Mouse (Mus musculus) megakaryocyte, embryonic 14.5 days (primary cell): ENCODE data around the gene C1s1.

ENCODE experiments used
- FLI1 ChIP-seq: IDR thresholded peaks from 2 replicates; pipeline ENCODE4 v1.6.1; 2012; ENCODE audit warnings: low read length, inconsistent platforms, mixed read lengths
- GATA1 ChIP-seq: IDR thresholded peaks from 3 replicates; pipeline ENCODE4 v1.6.1; 2012; ENCODE audit warnings: mixed read lengths, low read length, inconsistent platforms, borderline replicate concordance

GRCm38 (mm10) chr6:124545425-124545824 is 3.3 kb upstream of the C1s1 start:
- TF ChIP-seq GATA1, result no peak
- TF ChIP-seq FLI1, result no peak
